Mouse (Mus musculus) spleen, postnatal 14 days (tissue): ENCODE results near the gene Zfp423.

Source experiments
- DNase-seq, 2 experiments: peaks; one replicate each; pipeline ENCODE4 v3.0.0; 2021 to 2022; ENCODE audit warnings: low spot score in 2 of 2

The Zfp423 gene

DNA sequence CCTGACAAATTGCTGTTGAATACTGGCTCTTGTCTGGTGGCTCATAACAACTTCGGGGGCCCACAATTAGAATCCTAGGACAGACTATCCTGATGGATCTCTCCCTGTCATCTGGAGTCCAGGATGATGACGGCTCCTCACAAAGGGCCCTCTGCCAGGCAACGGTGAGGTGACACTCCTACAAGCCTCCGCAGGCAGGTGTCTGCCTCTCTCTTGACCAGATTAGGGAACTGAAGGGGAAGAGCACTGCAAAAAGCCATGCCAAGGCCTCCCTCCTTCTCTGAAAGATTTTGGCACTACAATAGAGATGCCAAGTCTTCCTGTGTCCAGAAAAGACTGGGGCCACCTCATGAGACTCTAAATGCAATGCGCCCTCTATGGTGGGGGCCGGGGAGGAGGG is 7.1 kb downstream of the Zfp423 start:
- DNase-seq: no peak

DNA sequence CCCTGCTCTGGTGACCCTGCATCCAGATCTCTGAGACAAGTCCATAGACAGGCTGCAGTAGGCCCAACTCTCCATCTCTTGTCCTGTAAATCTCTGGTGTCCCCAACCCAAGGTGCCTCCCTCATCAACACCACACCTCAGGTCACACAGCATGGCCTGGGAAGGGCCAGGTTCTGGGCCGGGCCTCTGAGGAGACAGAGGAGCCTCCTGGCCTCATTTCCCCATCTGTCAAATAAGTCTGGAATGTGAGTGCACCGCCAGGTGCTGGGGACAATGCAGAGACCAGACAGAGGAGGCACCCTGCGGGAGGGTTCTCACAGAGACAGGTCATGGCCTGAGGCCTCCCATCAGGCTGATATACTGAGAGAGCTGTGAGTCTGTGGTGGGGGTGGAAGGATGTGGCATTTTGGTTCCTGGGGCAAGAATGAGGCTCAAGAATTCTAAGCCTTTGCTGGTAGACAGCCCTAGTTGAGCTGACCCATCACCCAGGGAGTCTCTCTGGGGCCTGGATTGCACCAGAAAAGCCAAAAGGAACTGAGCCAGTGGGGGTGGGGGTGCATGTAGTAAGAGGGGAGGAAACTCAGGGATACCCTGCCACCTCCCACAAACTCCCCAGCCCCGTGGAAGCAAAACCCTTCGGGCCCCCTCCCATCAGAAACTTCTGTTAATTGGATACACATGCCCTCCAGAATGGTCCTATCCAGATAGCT is 15.0 kb downstream of the Zfp423 start:
- no peak for DNase-seq

DNA sequence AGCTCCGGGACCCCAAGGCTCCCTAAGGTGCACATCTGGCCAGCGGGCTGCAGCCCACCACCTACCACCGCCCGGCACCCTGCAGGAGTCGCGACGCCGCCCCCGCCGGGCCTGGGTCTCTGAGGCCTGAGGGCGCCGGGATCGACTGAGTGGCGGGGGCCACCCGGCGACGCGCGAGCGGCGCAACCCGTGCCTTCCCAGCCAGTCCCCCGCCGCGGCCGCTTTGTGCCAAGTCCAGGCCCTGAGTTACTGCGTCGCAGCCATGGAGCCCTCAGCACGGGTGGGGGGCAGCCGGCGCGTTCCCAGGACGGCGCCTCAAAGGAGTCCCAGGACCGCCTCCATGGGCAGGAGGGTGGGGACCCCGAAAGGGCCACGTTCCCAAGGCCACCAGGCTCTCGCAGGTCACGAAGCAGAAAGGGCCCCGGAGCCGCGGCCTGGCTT is 15.7 kb downstream of the Zfp423 start:
- no peak for DNase-seq

DNA sequence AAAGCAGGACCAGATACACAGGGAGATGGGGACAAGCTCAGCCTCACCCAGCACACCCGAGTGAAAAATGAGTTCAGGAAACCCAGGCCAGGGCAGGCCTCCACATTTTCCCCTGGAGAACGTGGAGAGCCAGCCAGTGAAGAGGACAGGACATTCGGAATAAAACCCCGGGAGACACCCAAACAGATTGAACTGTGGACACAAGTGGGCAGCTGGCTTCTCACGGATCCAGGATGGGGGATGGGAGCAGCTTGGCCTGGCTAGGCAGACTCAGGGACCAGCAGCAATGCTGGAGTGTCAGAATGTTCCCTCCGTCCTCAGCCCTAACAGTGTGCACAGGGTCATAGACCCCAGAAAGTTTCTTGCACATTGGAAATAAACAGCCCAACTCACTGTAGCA is 18.7 kb downstream of the Zfp423 start:
- no peak for DNase-seq

DNA sequence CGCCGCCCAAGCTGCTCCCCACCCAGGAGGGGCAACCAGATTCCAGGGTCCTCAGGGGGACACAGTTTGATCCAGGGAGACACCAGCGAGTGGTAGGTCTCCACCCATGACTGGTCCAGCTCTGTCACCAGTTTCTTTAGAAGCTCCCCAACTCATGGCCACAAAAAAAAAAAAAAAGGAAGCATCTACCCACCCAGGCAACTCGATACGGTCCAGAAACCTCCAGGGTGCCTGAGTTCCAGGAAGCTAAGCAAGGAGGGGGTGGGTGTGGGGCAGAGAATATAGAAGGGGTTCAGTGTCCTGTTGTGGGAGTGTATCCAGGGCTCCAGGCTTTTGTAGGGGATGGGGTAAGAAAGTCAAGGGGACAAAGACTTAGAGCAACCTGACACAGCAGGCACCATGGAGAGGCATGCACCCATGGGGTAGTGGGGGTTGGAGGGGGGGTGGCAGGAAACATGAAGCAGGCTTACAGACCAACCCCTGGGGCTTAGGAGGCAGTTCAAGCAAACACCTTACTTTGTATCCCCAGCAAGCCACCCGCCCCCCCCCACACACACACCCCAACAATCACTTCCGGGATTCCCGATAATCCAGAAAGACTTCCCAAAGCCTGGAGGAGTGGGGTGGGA is 20.0 kb downstream of the Zfp423 start:
- DNase-seq: no peak

DNA sequence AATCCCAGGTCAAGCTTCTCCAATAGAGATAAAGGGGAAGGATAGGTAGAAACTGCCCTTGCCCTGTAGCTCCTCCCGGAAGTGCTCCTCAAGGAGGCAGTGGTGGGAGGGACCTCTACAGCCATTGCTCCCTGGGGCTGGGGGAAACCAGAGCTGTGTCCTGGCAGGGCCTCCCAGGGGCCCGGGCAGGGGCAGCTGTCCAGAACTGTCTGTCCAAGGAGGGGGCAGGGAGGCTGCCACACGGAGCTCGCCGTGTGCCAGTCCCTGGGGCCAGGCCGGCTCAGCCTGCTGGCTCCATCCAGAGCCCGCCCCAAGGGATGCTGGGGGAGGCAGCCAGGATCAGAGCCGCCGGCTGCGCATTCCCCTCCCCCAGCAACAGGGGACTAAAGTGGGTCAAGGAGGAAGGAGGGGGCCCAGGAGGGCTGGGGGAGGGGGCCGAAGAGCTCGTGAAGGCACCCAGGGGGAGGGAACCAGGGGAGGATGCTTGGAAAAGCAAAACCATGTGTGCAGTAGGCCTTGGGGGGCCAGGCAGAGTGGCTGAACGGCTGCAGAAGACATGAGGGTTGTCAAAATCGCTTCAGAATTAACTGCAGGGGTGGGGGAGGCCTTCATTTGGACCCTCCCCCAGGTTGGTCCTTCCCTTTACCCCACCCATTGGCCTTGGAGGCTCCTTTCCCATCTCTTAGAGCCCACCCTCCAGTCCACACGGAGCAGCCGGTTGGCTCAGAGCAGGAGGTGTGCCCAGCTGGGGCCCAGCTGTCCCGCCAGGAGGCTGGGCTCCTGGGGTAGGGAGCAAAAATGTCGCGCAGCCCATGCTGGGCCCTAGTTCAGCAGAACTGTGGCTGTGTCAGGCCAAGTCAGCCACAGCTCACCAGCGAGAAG is 20.8 kb downstream of the Zfp423 start:
- no peak for DNase-seq

DNA sequence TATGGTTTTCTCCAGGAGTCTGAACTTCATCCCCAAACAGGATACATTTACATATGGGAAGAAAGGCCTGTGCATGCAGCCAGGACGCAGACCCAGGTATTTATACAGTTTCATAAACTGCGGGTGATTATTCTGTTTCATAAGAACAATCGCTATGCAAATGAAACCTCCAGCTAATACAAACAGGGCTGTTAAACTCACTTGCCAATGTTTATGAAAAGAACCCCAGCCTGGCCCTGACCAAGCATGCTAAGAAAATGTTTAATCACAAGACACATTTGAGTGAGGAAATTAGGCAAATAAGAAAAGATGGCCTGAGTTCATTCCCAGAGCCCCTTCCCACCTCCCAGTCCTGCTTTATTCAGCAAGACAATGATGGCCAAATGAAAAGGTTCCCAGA is 22.2 kb downstream of the Zfp423 start:
- no peak for DNase-seq

DNA sequence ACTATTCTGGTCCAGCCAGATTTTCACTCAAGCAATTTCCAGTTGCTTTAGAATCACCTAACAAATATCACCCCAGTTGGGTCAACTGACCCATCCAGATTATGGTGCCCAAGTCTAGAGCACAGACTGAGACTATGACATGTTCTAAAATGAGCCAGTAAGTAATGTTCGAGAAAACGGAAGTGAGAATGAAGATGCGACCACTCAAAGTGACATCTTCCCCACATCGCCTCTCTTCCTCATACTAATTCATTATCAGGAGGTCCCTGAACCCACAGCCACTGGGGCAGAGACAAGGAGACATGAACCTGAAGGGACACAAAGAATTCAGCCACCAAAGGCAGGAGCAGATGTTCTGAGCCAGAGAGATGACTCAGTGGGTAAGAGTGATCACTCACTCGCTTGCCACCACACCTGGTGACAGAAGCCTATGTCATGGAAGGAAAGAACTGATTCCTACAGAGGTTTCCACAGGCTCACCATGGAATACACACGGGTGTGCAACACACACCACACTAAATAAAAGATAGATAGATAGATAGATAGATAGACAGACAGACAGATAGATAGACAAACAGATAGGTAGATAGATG is 24.2 kb downstream of the Zfp423 start:
- DNase-seq: no peak

DNA sequence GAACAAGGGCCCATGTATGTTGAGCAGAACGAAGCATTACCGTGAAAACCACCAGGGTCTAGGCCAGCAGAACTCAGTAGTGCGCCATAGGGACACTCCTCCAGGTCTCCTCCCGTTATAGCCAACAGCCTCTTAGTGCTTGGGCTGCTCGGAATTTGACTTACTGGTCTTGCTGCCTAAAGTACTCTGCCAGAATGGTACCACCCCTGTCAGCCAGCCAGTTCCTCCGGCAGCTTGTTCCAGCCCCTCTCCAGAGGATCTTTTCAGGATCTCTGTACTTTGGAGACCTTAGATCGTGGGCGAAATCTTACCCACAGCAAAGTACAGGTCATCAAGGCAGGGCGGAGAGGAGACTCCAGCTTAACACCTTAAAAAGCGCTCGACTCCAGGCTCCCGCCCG is 25.2 kb downstream of the Zfp423 start:
- no peak for DNase-seq

DNA sequence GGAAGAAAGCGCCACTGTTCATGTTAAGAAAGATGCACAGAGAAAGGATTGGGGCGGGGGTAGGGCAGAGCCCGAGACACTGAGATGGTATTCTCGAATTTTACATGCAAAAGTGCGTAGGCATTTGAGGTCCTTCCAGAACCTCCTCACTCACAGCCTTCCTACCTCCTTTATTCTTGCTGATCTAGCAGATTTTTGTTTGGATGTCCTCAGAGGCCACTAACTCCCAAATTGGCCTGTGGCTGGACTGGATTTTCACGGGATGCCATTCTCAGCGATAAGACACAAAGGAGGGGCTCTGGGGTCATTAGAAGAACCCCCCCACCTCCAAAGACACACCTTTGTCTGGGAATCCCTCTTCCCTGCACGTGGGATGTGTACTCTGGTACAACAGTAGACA is 25.6 kb downstream of the Zfp423 start:
- no peak for DNase-seq

DNA sequence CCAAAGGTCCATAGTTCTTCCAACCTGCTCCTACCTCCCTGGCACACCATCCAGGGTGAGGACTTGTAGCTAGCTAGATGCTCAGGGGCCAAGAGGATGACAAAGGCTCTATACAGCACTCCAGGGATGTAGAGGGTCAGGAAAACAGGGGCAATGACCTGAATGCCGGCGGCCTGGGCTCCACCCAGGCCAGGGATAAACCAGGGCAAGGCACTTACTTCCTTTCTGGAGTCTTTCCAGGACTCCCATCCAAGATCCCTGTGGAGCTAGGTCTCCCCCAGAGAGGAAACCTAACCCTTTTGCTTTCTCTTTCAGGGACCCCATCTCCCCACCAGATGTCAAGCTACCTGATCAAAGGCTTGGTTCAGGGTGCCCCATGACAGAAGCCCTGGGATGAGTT is 30.5 kb downstream of the Zfp423 start:
- DNase-seq: no peak

DNA sequence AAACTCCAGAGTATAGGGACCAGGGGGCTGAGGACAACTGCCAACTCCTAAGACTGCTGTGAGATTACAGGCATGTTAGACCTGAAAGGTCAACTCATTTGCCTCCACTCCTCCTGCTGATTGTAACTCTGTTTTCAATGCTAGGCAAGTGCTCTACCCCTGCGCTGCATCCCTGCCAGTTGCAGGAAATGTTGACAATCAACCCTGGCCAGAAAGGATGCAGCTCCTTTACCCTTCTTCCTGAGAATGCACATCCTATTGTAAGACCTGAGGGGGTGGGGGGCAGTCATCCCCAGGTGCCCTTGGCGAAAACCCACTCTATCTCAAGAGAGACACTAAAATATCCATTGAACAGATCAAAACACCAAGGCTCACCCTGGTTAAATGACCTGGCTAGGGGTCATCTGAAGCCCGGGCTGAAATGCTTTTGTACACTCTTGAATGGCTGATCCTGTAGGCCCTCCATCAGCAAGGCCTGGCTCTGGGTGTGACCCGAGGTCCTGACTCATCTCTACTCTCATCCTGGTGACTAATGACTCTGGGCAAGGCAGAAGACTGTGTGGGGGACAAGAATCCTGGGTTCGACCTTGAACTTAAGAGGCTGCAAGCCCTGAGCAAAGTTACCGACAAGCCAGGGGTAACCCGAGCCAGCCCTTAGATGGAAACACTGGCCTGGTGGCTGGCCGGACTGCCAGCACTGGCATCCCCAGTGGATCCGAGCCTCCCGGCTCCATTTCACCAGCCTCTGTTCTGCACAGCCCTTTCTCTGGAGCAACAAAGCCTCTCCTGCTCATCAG is 32.2 kb downstream of the Zfp423 start:
- DNase-seq: no peak

DNA sequence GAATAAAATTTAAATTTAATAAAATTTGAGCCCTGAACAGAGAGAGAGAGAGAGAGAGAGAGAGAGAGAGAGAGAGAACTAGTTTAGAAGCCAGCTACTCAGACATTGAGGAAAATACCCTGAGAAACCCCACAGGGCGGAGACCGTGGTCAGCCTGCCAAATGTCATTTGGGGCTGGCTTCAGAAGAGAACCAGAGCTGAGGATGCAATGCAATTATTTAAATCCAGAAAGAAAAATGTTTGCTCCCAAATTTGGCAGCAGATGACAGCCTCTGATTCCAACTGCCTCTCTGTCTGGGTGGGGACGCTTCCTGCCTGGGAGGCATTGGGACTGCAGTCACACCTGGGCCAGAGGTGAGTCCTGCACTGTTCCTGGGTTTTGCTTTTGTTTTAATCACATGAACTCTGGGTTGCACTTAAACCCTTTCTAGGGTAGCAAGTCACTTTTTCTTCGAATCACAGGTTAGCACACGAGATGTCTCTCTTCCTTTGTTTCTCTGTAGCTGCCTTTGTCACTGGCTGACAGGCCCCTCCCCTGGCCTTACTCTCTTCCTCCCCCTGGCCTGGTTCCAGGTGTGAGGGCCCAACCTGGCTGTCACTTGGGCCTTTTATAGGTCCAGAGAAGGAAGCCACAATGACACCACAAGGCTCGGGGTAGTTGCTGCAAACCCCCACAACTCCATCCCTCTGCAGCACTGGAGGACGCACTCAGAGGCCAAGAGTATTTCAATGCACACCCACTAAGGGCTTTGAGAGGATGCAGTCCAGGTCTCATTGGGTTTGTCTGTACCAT is 33.1 kb downstream of the Zfp423 start:
- no peak for DNase-seq

DNA sequence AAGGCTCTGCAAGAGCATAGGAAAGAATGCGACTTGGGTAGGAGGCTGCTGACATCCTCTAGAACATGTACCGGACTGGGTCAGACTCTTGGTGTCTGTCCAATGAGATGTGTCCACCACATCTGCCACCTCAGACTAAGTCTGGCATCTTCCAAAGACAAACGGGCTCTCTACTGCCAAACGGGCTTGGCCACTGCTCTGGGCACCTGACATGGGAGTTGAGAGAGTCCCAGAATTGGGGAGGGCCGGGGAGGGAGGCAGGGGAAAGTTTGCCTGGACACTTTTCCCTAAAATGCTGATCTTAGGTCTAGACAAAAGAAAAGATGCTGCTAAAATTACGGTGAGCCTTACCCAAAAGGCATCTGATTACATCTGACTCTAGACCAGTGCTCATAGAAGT is 36.5 kb downstream of the Zfp423 start:
- no peak for DNase-seq

DNA sequence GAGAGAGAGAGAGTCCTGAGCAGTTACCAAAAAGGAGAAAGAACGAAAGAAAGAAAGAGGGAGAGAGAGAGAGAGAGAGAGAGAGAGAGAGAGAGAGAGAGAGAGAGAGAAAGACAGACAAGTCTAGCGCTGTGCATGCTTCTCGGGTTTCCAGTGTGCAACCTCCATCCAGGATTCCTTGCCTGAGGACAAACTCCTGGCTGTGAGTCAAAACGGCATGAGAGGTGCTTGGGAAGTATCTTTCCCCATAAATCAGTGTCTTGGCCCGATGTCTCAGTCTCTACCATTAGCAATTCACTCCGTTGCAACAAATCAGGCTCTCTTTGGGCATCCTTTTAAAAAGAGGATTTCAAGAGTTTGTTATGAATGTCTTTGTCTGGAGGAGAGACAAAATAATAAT is 36.9 kb downstream of the Zfp423 start:
- DNase-seq: no peak

DNA sequence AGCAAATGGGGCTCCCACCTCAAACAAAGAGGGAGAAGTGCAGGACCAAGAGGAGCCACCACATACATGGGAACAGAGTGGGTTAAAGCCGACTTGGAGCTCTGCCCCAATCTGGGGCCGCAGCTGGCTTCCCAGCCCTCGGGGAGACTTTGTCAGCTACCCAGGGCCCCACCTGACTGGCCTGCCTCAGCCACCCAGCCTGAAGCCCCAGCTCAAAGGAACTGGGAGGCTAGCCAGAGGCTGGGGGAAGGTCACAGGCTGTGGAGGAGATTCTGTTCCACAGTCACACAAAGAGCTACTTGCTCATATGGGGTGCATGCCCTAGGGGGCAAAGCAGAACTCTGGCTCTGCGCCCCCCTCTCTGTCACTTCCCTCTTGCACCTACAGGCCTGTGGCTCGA is 41.4 kb downstream of the Zfp423 start:
- DNase-seq: no peak

DNA sequence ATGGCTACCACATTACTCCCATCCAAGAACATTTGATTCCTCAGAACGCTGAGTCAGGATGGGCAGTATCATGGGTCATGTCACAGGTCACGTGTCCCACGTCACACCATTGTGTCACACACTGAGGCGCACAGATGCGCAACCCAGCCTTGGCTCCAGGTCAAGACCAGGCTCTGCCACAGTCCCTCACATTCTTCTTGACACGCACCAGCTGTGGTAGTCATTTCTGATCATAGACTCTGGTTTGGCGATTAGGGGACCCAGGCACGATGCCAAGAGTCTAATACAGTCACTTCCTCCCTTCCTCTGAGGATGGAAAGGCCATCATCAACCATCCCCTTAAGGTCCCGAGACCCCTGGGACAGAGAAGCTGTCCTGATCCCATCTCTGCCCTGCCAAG is 43.6 kb downstream of the Zfp423 start:
- no peak for DNase-seq

DNA sequence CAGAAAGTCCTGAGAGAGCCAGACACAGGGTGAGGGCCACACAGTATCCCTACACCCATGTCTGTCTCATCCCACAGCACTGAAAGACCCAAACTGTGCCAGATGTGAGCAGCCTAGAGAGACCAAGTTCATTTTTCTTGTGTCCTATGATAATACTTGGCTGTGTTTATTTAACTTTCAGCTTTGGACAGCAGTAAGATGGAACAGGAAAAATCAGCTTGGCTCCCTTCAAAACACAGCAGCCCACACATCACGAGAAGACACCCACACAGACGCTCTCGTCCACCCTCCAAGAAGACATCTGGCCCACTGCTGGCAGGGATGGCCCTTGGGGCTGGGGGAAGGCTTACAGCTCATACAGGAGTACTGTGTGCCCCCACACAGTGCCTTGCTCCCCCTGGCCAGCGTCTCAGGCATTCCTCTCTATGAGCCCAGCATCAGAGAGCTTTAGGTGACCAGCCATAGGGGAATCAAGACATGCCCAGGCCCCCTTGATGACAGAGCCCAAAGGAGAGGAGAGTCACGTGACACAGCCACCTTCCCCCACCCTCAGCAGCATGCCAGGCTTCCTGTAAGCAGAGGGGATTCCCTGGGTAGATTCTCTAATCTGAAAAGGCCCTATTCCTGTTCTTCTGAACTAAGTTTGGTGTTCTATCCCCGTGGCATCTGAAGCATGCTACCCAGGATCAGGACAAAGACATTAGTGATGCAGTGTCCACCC is 45.0 kb downstream of the Zfp423 start:
- DNase-seq: no peak

DNA sequence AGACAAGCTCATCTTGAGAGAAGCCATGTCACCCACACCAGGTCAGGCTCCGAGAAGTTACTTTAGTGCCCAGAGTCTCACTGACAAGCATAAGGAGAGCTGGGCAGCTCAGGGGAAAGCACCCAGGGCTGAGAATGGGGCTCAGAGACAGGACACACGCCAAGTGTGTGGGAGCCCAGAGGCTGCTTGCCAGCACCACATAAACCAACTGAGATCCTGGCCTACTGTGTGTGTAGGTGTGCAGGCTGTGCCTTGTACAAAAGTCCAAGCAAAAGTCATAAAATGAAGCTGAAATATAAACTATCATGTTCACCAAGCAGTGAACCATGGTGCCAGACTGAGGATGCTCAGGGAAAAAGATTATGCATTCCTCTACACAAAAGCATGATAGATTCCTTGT is 50.5 kb downstream of the Zfp423 start:
- DNase-seq: no peak

DNA sequence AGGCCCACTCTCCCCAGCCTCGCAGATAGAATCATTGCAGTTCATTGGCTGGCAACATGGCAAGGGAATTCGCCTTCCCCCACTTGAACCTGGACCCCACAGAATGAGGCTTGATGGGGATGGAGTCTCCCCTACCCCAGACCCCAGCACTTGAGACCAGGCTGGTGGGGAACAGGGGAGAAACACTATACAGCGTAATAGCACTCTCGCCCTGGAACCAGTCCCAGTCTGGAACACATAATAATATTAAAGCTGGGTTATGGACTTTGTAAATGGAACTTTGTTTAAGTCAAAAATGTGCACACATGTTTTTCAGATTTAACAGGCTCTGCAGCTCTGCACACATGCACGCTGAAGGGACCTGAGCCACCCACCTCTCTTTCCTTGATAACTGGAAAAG is 54.0 kb downstream of the Zfp423 start:
- DNase-seq: no peak
